Mouse (Mus musculus) bone marrow macrophage, adult 2 months (primary cell): ENCODE measurements around the gene Actl7b.

Experiments used
- CTCF ChIP-seq: IDR thresholded peaks from 2 replicates; pipeline ENCODE4 v1.5.1; 2012; ENCODE audit warnings: low read depth, mild to moderate bottlenecking, low read length, moderate library complexity
- POLR2A ChIP-seq: IDR thresholded peaks from 2 replicates; pipeline ENCODE4 v1.6.1; 2012; ENCODE audit warnings: mild to moderate bottlenecking, low read depth, low read length, borderline replicate concordance

GRCm38 (mm10) chr4:56720403-56720802 is 20.8 kb downstream of the Actl7b start:
- TF ChIP-seq CTCF (no peak), POLR2A (no peak)
